Mouse (Mus musculus) frontal cortex, postnatal 10 days (tissue): ENCODE data around the gene Sptb.

Source experiments
- DNase-seq, 2 experiments: peaks; one replicate each; pipeline ENCODE4 v3.0.0; 2022; ENCODE audit warnings: low spot score in 2 of 2, mixed read lengths in 1 of 2

Gene Sptb

DNA sequence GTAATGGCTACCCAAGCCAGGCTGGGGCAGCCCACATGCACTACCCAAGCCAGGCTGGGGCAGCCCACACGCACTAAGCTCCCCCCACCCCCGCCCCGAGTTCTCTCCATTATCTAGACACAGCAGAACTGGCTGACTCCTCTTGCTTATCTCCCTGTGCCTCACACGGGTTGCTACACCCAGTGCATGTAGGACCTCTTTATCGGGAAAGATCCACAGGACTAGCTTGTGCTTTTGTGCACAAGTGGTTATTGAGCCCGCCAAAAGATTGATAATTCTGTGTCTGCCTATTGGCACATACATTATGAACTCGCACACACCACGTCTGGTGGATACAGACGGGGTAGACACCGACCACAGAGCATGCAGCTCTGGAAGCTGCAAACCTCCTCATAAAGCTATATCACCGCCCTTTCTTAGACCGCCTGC lies 36.5 kb downstream of the Sptb start:
- no peak for DNase-seq

DNA sequence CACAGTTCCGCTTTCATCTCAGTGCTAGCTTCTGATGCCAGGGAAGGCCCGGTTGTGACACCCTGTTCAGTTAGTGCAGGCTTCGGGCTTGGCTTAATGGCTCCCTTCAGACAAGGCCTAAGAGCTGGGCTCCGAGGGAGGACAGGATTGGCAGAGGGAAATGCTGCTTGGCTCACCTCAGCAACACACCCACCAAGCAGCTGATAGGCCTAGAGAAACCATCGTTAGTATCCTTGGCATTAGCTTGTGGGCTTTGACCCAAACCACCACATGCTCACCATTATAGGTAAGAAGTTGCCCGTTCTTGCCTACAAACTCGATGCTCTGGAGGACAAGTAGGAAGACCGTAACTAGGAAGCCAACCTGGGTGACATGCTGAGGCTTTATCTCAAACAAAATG lies 38.3 kb downstream of the Sptb start:
- DNase-seq: no peak

DNA sequence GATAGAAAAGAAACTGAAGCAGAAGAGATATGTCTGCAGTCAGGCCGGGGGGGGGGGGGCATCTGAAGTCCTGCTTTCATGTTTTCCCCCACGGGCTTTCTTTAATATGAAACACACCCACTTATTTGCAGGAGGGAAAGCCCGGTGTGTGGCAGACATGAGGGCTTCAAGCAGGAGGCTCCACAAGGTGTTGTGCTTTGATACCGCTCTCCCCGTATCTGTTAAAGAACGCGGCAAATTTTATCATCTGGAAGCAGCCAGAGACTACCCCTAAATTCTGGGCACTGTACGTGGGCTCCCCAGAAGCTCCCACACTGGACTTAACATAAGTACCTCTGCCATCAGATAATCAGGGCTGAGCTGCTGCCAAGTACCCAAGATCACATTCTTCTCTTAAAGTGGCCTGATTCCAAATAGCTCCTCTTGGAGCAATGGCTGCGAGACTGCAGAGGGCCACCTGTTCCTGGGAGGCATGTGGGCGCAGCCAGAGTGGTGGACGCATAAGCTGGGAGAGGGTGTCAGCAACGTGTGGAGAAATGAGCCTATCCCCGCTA lies 39.7 kb downstream of the Sptb start:
- no peak for DNase-seq

DNA sequence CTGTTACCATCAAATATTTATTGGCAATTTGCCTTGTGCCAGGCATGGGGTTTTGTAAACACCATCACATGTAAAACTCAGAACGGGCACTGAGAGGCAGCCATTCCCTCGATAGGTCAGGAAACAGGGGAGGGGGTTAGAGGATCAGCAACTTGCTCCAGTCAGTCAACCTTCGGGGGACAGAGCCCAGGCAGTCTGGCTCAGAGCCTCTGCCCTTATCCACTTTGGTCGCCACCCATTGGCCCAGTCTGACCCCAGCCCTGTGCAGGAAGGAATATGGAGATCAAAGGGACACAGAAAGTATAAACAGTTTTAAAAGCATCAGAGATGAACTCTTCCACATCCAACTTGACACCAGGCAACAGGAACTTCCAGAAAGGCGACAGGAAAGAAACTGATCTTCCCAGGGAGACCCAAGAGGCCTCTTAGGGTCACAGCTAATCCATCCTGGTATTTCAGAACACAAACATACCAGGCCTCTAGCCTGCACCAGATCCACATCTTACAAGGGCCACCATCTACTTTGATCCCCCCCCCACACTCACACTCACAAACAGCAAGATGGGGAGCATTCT lies 40.3 kb downstream of the Sptb start:
- DNase-seq: no peak

DNA sequence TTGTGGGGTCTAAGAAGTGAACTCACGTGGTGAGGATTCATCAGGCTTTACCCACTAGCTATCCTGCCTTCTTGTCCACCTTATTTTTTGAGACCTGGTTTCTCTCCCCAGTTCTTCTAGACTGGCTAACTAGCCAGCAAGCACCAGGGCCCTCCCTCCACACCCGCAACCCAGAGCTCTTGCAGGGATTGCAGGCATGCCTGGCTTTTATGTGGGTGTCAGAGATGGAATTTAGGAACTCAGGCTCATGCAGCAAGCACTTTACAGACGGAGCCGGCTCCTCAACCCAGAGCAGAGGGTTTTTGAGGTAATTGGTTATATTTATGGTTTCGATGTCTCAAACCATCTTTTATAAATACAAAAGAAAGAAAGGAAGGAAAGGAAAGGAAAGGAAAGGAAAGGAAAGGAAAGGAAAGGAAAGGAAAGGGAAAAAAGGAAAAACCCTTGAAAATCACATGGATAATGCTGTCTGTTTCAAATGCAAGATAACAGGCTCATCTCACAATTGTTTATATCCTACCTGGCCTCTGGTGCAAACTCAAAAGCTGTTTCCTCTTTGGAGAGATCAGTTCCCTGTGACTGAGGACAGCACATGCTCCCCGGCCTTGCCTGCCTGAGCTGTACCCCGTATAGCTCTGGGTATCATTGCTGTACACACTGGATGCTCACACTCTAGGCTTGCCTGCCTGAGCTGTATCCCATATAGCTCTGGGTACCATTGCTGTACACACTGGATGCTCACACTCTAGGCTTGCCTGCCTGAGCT lies 41.5 kb downstream of the Sptb start:
- no peak for DNase-seq

DNA sequence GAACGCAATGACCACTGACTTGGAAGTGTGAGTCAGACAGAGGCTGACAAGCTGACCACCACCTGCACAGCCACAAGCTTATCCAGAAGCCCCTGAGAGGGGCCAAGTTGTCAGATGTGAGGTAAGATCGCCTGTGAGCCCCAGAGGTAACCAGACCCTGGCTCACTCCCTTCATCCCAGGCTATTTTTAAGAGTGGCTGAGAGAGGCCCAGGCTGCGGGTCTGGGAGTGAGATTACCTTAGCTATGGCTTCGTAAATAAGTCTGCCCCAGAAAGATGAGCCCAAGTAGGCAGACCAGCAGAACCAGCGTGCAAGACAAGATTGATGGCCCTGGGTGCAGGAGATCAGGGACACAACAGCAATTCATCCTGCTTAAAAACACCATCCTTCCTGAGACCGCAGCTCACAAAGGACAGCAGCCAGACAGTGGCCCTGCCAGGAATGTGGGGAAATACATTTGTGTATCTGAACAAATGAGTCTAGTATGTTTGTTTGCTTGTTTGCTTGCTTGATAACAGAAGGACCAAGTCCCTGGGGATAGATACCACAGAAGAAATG lies 58.5 kb downstream of the Sptb start:
- DNase-seq: no peak

DNA sequence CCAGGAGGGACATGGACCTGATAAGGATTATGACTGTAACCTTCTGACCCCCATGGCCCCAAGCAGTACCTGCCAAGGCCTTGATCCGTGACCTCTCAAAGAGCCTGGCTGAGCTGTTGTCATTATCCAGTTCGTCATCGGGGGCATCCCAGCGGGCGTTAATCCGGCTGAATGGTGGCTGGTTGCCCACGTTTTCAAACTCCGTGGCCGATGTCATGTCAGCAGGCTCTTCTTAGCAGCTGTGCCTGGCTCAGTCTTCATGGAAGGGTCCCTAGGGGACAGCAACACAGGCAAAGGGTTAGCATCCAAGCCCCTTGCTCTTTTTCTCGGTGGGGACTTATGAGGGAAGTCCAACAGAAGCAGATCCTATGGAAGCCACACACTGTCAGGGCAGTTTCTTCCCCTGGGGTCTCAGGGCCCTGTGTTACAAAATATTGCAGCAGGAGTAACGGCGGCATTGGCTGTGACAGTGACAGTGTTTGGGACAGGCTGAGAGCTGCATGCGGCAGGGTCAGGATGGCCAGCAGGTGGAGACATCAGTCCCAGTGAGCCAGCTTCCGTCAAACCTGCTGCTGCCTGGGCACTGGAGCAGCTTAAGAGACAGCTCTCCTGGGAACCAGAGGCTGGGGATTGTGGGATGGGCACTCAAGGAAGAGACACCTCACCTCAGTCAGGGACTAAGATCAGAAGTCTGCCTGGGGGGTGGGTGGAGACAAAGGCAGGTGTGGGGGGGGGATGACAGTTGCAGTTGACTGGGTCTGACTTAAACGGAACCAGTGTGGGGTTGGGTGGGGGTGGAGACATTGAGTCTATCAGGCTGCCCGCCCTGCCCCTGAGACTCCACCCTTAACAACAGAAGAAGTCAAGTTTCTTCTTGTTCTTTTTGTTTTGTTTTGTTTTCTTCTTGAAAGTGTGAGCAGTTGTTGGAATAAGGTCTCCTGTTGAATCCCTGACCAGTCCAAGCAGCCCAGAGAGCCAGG lies 60.3 kb downstream of the Sptb start:
- peak; percentile 33 to 61 for DNase-seq

DNA sequence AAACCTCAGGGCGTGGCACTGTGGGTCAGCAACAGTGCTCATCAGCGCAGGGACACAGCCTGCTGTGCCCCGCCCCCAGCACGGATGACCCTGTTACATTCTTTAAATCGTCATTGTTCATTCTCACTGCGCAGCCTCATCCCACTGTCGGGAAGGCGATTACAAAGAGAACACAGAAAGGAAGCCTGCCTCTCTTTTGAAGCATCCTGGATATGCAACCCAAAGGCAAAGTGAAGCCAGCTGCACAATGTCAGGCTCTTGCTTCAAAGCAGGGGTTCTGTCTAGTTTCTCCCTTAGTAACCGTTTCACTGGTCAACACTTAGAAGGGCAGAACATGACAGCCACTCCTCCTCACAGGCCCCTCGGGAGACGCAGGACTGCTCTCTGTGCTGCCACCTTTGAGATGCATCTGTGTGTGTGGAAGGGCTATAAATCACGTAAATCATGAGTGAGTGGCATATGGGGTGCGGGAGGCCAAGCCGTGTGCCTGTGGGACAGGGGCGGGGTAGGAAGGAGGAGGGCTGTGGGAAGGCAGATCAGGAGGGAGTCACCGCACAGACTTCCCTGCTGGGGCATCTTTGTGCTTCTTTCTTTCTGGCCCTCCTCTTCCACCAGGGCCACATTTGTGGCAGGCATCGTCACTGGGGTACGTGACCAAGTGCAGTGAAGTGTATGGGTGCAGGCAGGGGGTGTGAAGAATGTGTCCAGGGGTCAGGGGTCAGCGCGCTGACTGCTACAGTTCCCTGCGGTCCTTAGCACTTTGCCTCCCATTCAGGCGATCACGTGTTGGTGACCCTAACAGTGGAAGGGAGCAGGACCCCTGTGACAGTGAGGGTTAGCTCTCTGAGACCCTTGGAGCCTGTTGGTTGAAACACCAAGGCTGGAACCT lies 64.9 kb downstream of the Sptb start:
- no peak for DNase-seq

DNA sequence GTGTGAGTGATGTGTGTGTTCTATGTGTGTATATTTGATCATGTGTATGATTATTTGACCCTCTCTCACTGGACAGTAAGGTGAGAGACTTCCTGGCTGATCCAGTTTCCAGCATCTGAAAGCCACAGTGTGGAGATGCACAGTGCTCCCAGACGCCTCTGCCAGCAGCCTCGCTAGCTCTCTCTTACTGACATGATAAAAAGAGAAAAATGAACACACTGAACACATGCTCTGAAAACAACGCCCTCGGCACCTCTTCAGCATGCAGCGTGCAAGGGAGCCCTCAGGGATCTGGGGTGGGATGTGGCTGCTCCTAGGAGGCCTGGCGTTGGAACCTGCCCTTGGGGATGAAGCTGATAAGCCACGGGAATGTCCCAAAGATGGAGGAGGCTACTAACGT lies 66.7 kb downstream of the Sptb start:
- DNase-seq: no peak

DNA sequence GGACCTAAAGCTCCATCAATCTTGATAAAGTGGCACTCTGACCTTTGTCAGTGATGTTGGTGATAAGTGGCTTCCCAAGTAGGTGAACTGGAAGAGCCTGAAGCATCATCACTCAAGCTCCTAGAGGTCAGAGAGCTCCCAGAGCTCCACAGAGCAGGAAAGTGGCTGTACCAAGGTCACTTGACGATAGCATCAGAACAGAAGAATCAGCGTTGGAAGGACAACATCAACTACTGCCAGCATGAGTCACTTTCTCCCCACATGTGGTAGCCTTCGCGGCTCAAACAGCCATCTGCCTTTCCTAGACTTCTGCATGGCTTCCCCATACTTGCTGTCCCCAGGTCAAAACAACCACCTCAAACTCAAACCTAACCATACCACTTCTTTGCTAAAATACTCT lies 67.7 kb downstream of the Sptb start:
- no peak for DNase-seq

DNA sequence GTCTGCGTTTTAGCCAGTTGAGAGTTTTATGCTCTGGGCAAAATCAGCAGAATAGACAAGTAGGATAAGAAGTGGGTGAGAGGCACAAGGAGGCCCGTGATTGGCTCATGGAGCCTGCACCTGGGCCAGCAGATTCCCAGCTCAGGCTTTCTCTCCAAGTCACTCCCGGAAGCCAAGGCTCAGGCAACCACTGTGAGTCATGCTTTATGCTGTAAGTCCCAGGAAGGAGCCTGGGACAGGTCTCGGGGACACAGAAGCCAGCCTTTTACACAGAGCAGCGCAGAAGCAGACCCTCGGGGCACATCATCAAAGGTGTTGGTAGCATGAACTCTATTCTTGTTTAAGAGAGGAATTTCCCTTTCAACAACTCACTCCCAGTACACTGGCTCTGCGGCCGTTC lies 69.7 kb downstream of the Sptb start:
- no peak for DNase-seq

DNA sequence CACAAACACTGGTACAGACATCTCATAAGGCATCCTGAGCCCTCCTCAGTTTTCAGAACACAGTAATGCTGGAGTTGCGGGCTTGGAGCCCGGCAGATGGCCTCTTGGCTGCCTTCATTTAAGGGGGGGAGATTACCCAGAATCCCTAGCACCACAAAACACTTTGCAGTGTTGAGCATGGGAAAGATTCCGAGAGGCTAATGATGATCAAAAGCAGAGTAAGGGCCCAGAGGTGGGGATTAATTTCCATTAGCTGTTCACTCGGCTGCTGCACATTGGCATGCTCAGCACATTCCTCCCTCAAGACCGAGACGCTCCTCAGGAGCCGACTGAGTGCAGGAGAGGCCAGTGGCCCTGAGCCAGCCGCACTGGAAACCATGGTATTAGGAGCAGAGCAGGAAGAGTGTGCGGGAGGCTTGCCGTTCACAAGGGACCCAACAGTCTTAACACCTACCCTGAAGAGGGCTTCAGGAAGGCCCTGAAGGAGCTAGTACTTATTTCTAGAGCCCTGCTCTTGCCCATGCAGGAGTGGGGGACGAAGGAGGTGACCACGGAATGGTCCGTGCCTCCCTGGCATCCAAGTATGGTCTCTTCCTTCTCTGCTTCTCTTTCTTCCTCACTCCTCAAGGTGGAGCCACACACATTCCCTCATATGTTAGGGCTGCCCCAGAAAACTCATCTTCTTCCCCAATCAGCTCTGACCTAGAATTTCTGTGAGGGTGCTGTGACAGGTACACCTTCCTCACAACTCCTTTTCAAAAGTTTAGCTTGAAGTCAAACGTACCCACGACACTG lies 75.3 kb downstream of the Sptb start:
- DNase-seq: no peak

DNA sequence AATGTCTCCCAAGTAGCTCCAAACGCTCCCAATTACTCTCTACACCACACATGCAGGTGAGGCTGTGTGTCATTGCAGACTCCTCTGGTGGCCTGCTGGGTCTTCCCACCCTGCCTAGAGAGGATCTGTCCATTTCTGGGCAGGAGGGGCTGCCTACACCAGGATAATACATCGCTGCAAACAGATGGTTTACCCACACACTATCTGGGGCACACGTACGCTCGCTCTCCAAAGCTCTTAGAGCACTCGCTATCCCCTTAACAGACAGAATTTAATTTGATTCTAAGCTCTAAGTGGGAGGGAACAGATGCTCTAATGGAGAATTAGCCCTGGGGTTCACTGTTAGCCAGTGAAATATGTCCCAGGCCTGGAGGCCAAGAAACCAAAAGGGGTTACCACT lies 87.0 kb downstream of the Sptb start:
- no peak for DNase-seq

DNA sequence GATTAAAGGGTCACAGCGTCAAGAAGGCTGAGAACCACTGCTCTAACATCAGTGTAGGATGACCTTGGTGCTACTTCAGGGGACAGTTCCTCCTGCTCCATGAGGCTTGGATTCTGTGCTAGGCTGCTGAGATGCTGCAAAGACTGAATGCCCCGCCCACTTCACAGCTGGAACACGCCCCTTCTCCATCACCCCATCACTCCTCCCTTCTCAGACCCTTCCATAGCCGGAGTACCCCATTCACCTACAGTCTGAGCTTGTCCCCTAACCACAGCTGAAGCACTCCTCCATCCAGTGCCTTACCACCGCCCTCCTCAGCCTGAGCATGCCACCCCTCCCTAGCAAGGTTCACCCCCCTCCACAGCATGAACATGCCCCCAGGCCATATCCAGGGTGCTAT lies 90.5 kb downstream of the Sptb start:
- DNase-seq: no peak

DNA sequence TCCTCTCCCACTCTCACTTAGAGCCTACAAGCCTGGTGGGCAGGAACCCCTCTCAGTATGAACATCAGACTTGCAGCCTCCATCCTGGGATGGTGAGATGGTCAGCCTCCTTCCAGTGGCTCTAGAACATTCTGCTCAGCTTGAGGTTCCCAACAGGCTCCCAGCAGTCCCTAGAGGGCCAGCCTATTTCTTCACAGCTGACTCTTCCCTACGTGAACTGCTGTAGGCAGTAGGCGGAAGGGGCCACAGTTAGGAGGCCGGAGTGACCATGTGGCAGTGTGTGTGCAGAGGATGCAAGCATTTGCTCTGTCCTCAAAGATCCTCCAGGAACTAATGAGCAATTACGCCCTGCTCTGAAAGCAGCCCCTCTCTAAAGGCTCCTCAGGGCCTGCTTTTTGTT lies 92.2 kb downstream of the Sptb start:
- no peak for DNase-seq

DNA sequence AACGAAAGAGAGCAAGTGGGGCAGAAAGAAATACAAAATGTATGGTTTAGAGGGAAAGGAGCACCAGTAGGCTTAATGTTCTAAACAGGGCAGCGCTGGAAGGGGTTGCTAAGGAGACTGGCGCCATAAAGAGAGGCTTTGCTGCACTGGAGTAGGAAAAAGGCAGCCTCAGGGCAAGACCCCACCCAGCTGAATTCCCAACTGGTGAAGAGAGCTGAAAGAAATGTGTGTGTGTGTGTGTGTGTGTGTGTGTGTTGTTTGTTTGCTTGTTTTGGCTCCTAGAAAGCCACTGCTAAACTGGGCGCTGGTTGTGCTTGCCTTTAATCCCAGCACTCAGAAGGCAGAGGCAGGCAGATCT lies 94.8 kb downstream of the Sptb start:
- no peak for DNase-seq

DNA sequence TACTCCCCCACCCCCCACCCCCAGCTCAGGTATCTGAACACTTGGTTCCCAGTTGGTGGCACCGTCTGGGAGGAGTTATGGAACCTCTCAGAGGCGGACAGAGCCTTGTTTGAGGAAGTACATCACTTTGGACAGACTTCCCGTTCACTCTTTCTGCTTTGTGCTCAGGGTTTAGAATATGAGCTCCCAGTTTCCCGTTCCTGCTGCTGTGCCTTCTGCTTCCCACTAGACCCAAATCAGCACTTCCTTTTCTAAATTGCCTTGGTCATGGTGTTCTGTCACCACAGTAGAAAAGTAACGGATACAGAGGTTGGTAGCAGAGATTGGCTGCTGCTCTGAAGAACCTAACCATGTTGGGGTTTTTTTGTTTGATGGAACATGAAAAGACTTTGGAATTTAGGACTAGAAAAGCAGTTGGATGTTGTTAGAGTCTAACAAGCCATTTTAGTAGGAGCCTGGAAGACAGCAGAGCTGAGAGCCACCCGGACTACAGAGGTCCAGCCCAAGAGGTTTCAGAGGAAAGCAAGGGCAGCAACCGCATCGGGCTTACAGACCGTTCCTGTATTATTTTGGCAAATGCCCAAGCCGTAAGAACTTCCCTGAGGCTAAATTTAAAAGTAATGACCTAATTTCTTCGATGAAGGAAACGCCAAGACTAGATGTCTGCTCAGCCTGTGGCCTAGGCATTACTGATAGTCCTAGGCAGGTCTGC lies 95.3 kb downstream of the Sptb start:
- DNase-seq: no peak

DNA sequence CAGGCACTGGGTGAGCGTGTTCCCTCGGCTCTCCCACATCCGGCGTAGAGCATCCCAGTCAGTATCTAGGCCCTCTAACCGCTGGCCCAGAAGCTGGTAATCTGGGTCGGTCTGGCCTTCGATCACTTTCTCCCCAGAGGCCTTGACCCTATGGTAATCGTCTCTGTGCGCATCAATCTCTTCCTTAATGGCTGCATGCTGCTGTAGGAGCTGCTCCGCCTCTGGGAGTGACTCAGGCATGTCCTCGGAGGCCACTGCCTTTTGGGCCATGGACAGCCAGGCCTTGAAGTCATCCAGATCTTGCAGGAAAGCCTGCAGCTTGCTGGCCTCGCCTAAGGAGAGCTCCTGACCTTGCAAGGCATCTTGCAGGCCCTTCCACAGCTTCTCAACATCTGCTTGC lies 97.7 kb downstream of the Sptb start:
- no peak for DNase-seq

DNA sequence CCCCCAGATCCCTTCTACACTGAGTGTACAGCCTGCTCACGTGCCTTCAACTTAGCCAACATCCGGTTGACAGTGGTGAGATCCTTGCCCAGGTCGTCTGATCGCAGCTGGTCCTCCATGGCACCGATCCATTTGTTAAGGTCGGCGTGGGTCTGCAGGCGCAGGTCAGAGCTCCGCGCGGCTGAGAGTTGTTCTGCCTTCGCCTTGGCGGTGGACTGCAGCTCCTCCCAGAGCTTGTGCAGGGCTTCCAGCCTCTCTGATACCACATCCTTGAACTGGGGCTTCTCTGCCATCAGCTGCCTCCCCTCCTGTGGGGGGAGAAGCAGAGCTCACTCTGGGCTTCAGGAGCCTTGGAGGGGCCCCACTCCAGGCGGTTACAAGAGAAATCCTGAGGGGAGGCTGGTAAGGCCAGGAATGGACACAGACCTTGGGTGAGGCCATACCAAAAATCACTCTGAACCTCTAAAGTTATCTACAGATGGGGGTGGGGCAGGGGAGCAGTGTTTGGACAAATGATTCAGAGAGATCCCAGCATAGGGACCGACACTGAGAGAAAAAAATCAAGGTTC lies 101.3 kb downstream of the Sptb start:
- DNase-seq: no peak
